Mouse (Mus musculus): Measurements from ENCODE around the gene Copz1.

GRCm38 (mm10) chr15:103297313-103297712 is 24.8 kb downstream of the Copz1 start:
- TF ChIP-seq CTCF (IDR thresholded peaks at IDR 0.05; ENCODE audit: low read depth, low read length) (no peak), POLR2A (IDR thresholded peaks at IDR 0.05; ENCODE audit: borderline replicate concordance, low read depth, low read length) (no peak)

Data from bone marrow macrophage, adult 2 months (primary cell).